Mouse (Mus musculus) left cerebral cortex, postnatal 25 days (tissue): ENCODE measurements around the gene Prss3. TPM values are rescaled to one million over a fixed set of nuclear protein-coding genes. Genes with fewer than 3 reads are reported as not detected.
"Not testable (repeated sequence)": the region's sequence is repeated elsewhere in the genome, so short reads cannot be mapped to it uniquely, and the experiment has no call there.

ENCODE experiments used
- DNase-seq, 2 experiments: peaks; one replicate each; pipeline ENCODE4 v3.0.0; 2022; ENCODE audit warnings: low spot score in 2 of 2, mixed read lengths in 1 of 2
- intact Hi-C: fragments of 180-260 bp; cut with DNase I; formaldehyde crosslinking; loops from one replicate; pipeline ENCODE4 v1.15.1; 2025
- total RNA-seq, 2 experiments: library from RNA; stranded (reverse); gene quantifications; 2 replicates each; pipeline ENCODE4 v1.2.3; 2021

Gene Prss3
- under 1 TPM in 1 of 2 experiments, not detected in 1; 0.41 TPM for total RNA-seq

DNA sequence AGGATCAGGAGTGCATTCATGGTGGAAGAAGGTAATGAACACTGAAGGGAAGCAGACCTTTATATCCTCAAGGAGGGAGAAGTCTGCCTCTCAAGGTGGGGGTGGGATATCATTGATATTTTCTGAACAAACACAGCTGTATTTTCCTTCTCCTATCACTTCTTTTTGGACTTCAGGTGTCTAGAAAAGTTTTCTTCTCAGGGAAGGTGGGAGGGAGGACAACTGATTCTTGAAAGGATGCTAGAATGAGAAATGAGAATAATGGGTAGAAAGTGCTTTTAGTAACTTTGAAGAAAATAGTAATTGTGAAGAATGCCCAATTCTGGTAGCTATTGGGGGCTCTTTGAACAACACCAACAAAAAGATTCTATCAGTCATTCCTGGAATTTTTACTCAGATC, at the start of gene Prss3:
TSS of gene Prss3 (minus strand) at position 101 of the 400 bp plus-strand sequence.
- intact Hi-C loops, DNase-seq: not testable (repeated sequence)

DNA sequence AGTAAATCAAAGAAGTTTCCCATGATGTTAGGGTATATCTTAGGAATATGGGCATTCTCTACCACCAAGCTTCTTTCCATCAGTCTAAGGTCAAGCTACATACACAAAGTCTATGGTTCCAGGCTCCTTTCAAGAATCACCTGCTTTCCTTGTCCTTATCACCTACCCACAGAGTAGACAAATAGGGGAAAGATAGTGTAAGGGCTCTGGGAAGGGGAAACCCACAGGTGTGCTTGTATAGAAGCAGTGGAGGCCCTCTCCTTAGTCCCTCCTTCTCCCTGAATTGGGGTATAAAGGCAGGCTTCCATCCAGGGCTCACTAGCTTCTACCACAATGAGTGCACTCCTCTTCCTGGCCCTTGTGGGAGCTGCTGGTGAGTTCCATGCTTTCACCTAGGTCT, 14.6 kb upstream of the Prss3 start, which contains the start of gene Gm5771:
TSS of gene Gm5771 (plus strand) at position 301 of the 400 bp plus-strand sequence.
- intact Hi-C loops: loop anchor here (5.0 kb wide), 1 partner anchor 65 kb away; the partner anchor contains the start of gene Prss1
- DNase-seq: not testable (repeated sequence)

DNA sequence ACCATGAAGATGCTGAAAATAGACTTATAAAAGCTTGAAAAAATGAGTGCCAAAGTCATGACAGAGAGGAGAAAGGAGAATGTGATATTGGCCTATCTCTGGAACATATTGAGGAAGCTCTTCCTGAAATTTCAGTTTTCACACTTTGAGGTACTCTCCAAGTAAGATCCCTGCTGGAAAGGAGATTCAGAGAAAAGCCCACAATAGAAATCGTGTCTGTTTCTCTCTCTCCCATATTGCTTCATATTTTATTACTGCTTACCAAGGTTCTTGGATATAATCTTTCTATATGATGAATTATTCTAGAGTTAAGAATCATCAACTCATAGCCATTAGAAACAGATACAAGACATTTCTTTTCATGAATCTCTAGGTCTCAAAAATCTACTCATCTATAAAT, 14.2 kb upstream of the Prss3 start:
- intact Hi-C loops: loop anchor here (5.0 kb wide), 1 partner anchor 66 kb away; the partner anchor contains the start of gene Prss1
- peak in 1 of 2 experiments; percentile 12 for DNase-seq

DNA sequence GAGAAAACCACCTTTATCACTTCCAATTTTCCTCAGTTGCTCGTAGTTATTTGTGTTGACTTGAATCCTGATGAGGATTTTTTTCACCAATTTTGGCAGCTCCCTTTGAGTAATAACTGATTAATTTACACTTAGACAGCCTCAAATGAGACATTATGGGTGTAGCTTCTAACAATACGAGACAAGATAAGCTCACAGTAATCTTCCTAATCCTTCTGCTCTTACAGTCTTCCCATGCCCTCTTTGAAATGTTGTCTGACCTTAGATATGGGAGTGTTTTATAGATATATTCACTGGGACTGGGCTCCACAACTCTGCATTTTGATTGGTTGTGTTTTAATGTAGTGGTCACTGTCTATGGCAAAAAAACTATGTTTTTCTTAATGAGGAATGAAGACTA, 9.3 kb upstream of the Prss3 start:
- DNase-seq: no peak
- intact Hi-C loops: no loop called here

DNA sequence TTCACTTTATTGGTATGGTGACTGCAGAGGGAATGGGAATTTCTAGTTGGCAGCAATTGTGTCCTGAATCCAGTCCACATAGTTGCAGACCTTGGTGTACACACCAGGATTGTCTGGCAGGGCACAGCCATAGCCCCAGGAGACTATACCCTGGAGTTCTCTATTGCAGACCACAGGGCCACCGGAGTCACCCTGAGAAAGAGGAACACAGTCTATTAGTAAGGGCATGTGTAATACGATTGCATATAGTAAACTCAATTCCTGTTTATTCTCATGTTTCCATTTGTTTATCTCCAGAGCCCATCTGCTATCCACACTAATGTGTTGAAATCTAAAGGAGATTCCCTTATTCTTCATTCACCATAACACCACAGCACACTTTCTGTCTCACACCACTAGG, 3.7 kb downstream of the Prss3 start:
- intact Hi-C loops, DNase-seq: not testable (repeated sequence)

DNA sequence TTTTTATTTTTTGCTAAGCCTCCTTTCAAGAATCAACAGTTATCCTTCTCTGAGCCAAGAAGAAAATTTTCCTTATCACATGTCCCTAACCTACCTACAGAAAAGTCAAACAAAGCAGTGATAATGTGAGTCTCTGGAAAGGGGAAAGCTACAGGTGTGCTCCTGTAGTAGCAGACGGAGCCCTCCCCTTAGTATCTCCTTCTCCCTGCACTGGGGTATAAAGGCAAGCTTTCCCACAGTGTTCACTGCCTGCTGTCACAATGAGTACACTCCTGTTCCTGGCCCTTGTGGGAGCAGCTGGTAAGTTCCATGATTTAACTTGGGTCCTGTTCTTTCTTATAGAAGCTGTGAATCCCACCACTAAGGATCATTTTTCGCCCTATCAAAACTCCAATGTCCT, 23.5 kb downstream of the Prss3 start, which contains the start of gene Try10:
TSS of gene Try10 (plus strand) at position 174 of the 400 bp plus-strand sequence.
- intact Hi-C loops: loop anchor here (1.0 kb wide), 1 partner anchor 64 kb away; no protein-coding TSS in a partner anchor

More for the DNA sequence above, 23.5 kb downstream of the Prss3 start, which contains the start of gene Try10:
- no peak for DNase-seq

Other genes starting within 250 kb of the Prss3 start
- gene Try4, start 75.4 kb downstream of the Prss3 start, total RNA-seq: not detected
- gene Try5, start 60.8 kb downstream of the Prss3 start, total RNA-seq: not detected
- not detected for gene Try10, start 23.6 kb downstream of the Prss3 start, total RNA-seq
- not detected for gene Gm5771, start 14.7 kb upstream of the Prss3 start, total RNA-seq
- gene Gm10334, start 68.5 kb upstream of the Prss3 start, total RNA-seq: under 1 TPM in 1 of 2 experiments, not detected in 1; 0.71 TPM
- gene Prss1, start 81.3 kb upstream of the Prss3 start, total RNA-seq: not detected
- gene Prss2, start 144.1 kb upstream of the Prss3 start, total RNA-seq: not detected
- 100 to 1,000 TPM; 116 to 117 TPM for gene Ephb6, start 227.8 kb upstream of the Prss3 start, total RNA-seq